ENCODE assay signal across 24 mouse cellular contexts in genomic region chr12:72225371-72225770, GRCm38 (mm10). TPM values are rescaled to one million over a fixed set of nuclear protein-coding genes. Genes with fewer than 3 reads are reported as not detected.
DNase-seq lines count a peak whose midpoint lies in the region; ATAC-seq and TF ChIP-seq lines count a peak whose summit lies in the region.
"Had no signal": no experiment of that assay in that cellular context is flagged by ENCODE, and none has a peak within 500 bp of the region (broad histone marks: within the 10 kb centered on the region; RNA-seq: fewer than 3 reads in every experiment).

No protein-coding gene starts in this region.

- ATAC-seq in hindbrain, embryonic 16.5 days: no peak
- no peak for ATAC-seq in hindbrain, embryonic 12.5 days (ENCODE audit: low FRiP score)
- no peak for ATAC-seq in midbrain, embryonic 11.5 days (ENCODE audit: low FRiP score)
- ATAC-seq in midbrain, embryonic 16.5 days: no peak
- ATAC-seq: activated CD4-positive, CD25-positive, alpha-beta regulatory T cell, adult 4 months; forebrain, embryonic 14.5 days; forebrain, postnatal 0 days; intestine, embryonic 15.5 days had no signal

- no peak overlapping the region for H3K4me2 ChIP-seq in hindbrain, embryonic 16.5 days (ENCODE audit: low read length)
- H3K4me2 ChIP-seq in hindbrain, embryonic 12.5 days (replicated peaks): no peak overlapping the region
- no peak overlapping the region for H3K4me2 ChIP-seq in midbrain, embryonic 11.5 days
- no peak overlapping the region for H3K4me2 ChIP-seq in midbrain, embryonic 16.5 days (ENCODE audit: low read length)
- H3K4me2 ChIP-seq: embryonic facial prominence, embryonic 12.5 days; embryonic facial prominence, embryonic 15.5 days; heart, embryonic 12.5 days; heart, embryonic 15.5 days; hindbrain, embryonic 15.5 days; intestine, embryonic 15.5 days had no signal

- peaks cover 14% of the 10 kb centered on the region for H3K36me3 ChIP-seq in hindbrain, embryonic 16.5 days (ENCODE audit: control insufficient read depth, insufficient read depth, low read length)
- peaks cover 41% of the 10 kb centered on the region for H3K36me3 ChIP-seq in hindbrain, embryonic 12.5 days
- 0 out of 2 replicates have a peak, but pooled peaks cover 2% of the 10 kb centered on the region for H3K36me3 ChIP-seq in midbrain, embryonic 11.5 days (ENCODE audit: control insufficient read depth, insufficient read depth, low read length)
- H3K36me3 ChIP-seq in midbrain, embryonic 16.5 days (ENCODE audit: control insufficient read depth, insufficient read depth, low read length): peaks cover 14% of the 10 kb centered on the region
- H3K36me3 ChIP-seq: embryonic facial prominence, embryonic 12.5 days; embryonic facial prominence, embryonic 15.5 days; heart, embryonic 12.5 days; heart, embryonic 15.5 days; intestine, embryonic 15.5 days had no signal

- H3K9ac ChIP-seq in hindbrain, embryonic 16.5 days (ENCODE audit: low read depth, low read length): no peak overlapping the region
- H3K9ac ChIP-seq in hindbrain, embryonic 12.5 days: no peak overlapping the region
- H3K9ac ChIP-seq in midbrain, embryonic 11.5 days (ENCODE audit: low read length): no peak overlapping the region
- H3K9ac ChIP-seq in midbrain, embryonic 16.5 days (ENCODE audit: low read depth, low read length): no peak overlapping the region
- H3K9ac ChIP-seq: embryonic facial prominence, embryonic 12.5 days; embryonic facial prominence, embryonic 15.5 days; forebrain, postnatal 0 days; heart, embryonic 12.5 days; heart, embryonic 15.5 days; hindbrain, embryonic 15.5 days; intestine, embryonic 15.5 days had no signal

- H3K9me3 ChIP-seq in hindbrain, embryonic 16.5 days (ENCODE audit: control insufficient read depth, low read length): no peaks in the 10 kb centered on the region
- H3K9me3 ChIP-seq in hindbrain, embryonic 12.5 days (replicated peaks): no peaks in the 10 kb centered on the region
- no peaks in the 10 kb centered on the region for H3K9me3 ChIP-seq in midbrain, embryonic 11.5 days (ENCODE audit: control insufficient read depth, low read length)
- no peaks in the 10 kb centered on the region for H3K9me3 ChIP-seq in midbrain, embryonic 16.5 days (replicated peaks; ENCODE audit: control insufficient read depth, low read length, poor library complexity, severe bottlenecking)
- H3K9me3 ChIP-seq: embryonic facial prominence, embryonic 12.5 days; embryonic facial prominence, embryonic 15.5 days; heart, embryonic 12.5 days; heart, embryonic 15.5 days; hindbrain, embryonic 15.5 days; intestine, embryonic 15.5 days had no signal

- DNase-seq in cerebellum, adult 2 months: peak in 1 of 2 experiments; percentile 46
- DNase-seq in cerebellum, postnatal 4 days (ENCODE audit: low spot score in 2 of 2): no peak
- DNase-seq in midbrain, embryonic 11.5 days (ENCODE audit: low spot score, missing footprints): peak; percentile 80
- DNase-seq: adrenal gland, adult 8-10 months; adrenal gland, postnatal 25 days; cerebellum, adult 18-20 months; forebrain, postnatal 0 days; gastrocnemius, adult 2 months; gastrocnemius, postnatal 14 days; heart, adult 18-20 months; heart, postnatal 10 days; heart, postnatal 4 days had no signal

- H3K4me1 ChIP-seq in cerebellum, adult 2 months (ENCODE audit: control insufficient read depth, insufficient read depth, low read length): peaks cover 29% of the 10 kb centered on the region
- peaks cover 28% of the 10 kb centered on the region for H3K4me1 ChIP-seq in hindbrain, embryonic 16.5 days (ENCODE audit: control insufficient read depth, insufficient read depth, low read depth, low read length)
- H3K4me1 ChIP-seq in hindbrain, embryonic 12.5 days: peaks cover 18% of the 10 kb centered on the region
- no peaks in the 10 kb centered on the region for H3K4me1 ChIP-seq in midbrain, embryonic 11.5 days (ENCODE audit: control insufficient read depth, insufficient read depth, low read length)
- peaks cover 28% of the 10 kb centered on the region for H3K4me1 ChIP-seq in midbrain, embryonic 16.5 days (ENCODE audit: control insufficient read depth, insufficient read depth, low read length)
- H3K4me1 ChIP-seq: embryonic facial prominence, embryonic 12.5 days; embryonic facial prominence, embryonic 15.5 days; heart, embryonic 12.5 days; heart, embryonic 15.5 days; intestine, embryonic 15.5 days had no signal

- H3K4me3 ChIP-seq in cerebellum, adult 2 months (replicated peaks; ENCODE audit: insufficient read depth, low read depth, low read length): no peak overlapping the region
- no peak overlapping the region for H3K4me3 ChIP-seq in hindbrain, embryonic 16.5 days (ENCODE audit: low read length)
- H3K4me3 ChIP-seq in hindbrain, embryonic 12.5 days: no peak overlapping the region
- H3K4me3 ChIP-seq in midbrain, embryonic 11.5 days (ENCODE audit: low read depth, low read length): no peak overlapping the region
- H3K4me3 ChIP-seq in midbrain, embryonic 16.5 days (ENCODE audit: low read depth, low read length): no peak overlapping the region
- H3K4me3 ChIP-seq: embryonic facial prominence, embryonic 12.5 days; embryonic facial prominence, embryonic 15.5 days; gastrocnemius, adult 2 months; heart, embryonic 12.5 days; heart, embryonic 15.5 days; hindbrain, embryonic 15.5 days; intestine, embryonic 15.5 days had no signal

- H3K27ac ChIP-seq in cerebellum, adult 2 months (ENCODE audit: insufficient read depth, low read length): peak overlapping the region; percentile 37; the same call in 1 of the 2 replicates
- peak overlapping the region; percentile 35; the same call in 1 of the 2 replicates for H3K27ac ChIP-seq in hindbrain, embryonic 16.5 days (ENCODE audit: low read depth, low read length)
- no peak overlapping the region for H3K27ac ChIP-seq in hindbrain, embryonic 12.5 days
- H3K27ac ChIP-seq in midbrain, embryonic 11.5 days (ENCODE audit: low read depth, low read length): no peak overlapping the region
- no peak overlapping the region for H3K27ac ChIP-seq in midbrain, embryonic 16.5 days (ENCODE audit: low read length)
- H3K27ac ChIP-seq: embryonic facial prominence, embryonic 12.5 days; embryonic facial prominence, embryonic 15.5 days; gastrocnemius, adult 2 months; heart, embryonic 15.5 days; hindbrain, embryonic 15.5 days; intestine, embryonic 15.5 days had no signal

- no peak for TF ChIP-seq CTCF in cerebellum, adult 2 months (IDR thresholded peaks at IDR 0.05; ENCODE audit: borderline replicate concordance, insufficient read depth, low read depth, low read length)

- no peak for TF ChIP-seq POLR2A in cerebellum, adult 2 months (IDR thresholded peaks at IDR 0.05; ENCODE audit: borderline replicate concordance, insufficient read depth, low read length)

- no peaks in the 10 kb centered on the region for H3K27me3 ChIP-seq in cerebellum, adult 2 months (ENCODE audit: control insufficient read depth, insufficient read depth, low read length)
- no peaks in the 10 kb centered on the region for H3K27me3 ChIP-seq in hindbrain, embryonic 16.5 days (replicated peaks; ENCODE audit: control insufficient read depth, insufficient read depth, low read length)
- H3K27me3 ChIP-seq in hindbrain, embryonic 12.5 days: no peaks in the 10 kb centered on the region
- H3K27me3 ChIP-seq in midbrain, embryonic 11.5 days (ENCODE audit: control insufficient read depth, insufficient read depth, low read length): no peaks in the 10 kb centered on the region
- H3K27me3 ChIP-seq in midbrain, embryonic 16.5 days (ENCODE audit: control insufficient read depth, insufficient read depth, low read depth, low read length): no peaks in the 10 kb centered on the region
- H3K27me3 ChIP-seq: embryonic facial prominence, embryonic 12.5 days; embryonic facial prominence, embryonic 15.5 days; heart, embryonic 15.5 days; hindbrain, embryonic 15.5 days; intestine, embryonic 15.5 days had no signal

- WGBS in cerebellum, adult 2 months: 36% methylated on average over 3 of the region's 3 CpGs
- 78% methylated on average over 3 of the region's 3 CpGs for WGBS in hindbrain, embryonic 16.5 days
- WGBS in hindbrain, embryonic 12.5 days: 93% methylated on average over 3 of the region's 3 CpGs
- WGBS in midbrain, embryonic 11.5 days: 93% methylated on average over 3 of the region's 3 CpGs
- 80% methylated on average over 3 of the region's 3 CpGs for WGBS in midbrain, embryonic 16.5 days

RNA-seq across cellular contexts. Expression of gene Ccdc175, which starts 40.5 kb away (rescaled TPM):
- polyA plus RNA-seq in cerebellum, adult 2 months (2012; rRNA removed): not detected in 2 replicates
- polyA plus RNA-seq in hindbrain, embryonic 16.5 days (2015; fragmentation: Nextera tagmentation; extraction: Ambion mirVana): not detected in 2 replicates
- polyA plus RNA-seq in hindbrain, embryonic 12.5 days (2016; fragmentation: Nextera tagmentation; extraction: Ambion mirVana): 0.08 TPM in 1 of 2 replicates, not detected in the other
- polyA plus RNA-seq in midbrain, embryonic 11.5 days (2014; fragmentation: Nextera tagmentation; extraction: Ambion mirVana): not detected in 2 replicates
- polyA plus RNA-seq in midbrain, embryonic 16.5 days (2015; fragmentation: Nextera tagmentation; extraction: Ambion mirVana): not detected in 2 replicates
- polyA plus RNA-seq: activated CD4-positive, CD25-positive, alpha-beta regulatory T cell, adult 4 months; embryonic facial prominence, embryonic 12.5 days; embryonic facial prominence, embryonic 15.5 days; forebrain, embryonic 14.5 days; forebrain, postnatal 0 days; heart, embryonic 12.5 days; heart, embryonic 15.5 days; hindbrain, embryonic 11.5 days; hindbrain, embryonic 15.5 days; intestine, embryonic 15.5 days had no signal

Comparison
In these comparisons a context has a peak if more than half of its experiments do, and no peak if none do; other contexts are left out.
1. H3K27ac ChIP-seq: peak in cerebellum, adult 2 months (single experiment) and hindbrain, embryonic 16.5 days (single experiment); none in hindbrain, embryonic 12.5 days (single experiment), midbrain, embryonic 11.5 days (single experiment) and midbrain, embryonic 16.5 days (single experiment).